Mouse (Mus musculus) testis, adult 2 months (tissue): ENCODE results near the gene N4bp3.

ENCODE experiments used
- CTCF ChIP-seq: fragments of 200-500 bp; IDR thresholded peaks from 2 replicates; pipeline ENCODE4 v1.5.1; 2012; ENCODE audit warnings: low read depth, mild to moderate bottlenecking, inconsistent platforms, low read length, moderate library complexity; ENCODE audit not compliant: control insufficient read depth, insufficient read depth, insufficient replicate concordance
- POLR2A ChIP-seq: fragments of 200-500 bp; IDR thresholded peaks from 2 replicates; pipeline ENCODE4 v1.6.1; 2012; ENCODE audit warnings: low read depth, mild to moderate bottlenecking, inconsistent platforms, low read length, moderate library complexity; ENCODE audit not compliant: control insufficient read depth

- TF ChIP-seq CTCF (no peak), POLR2A (no peak)
Observed at GRCm38 (mm10) chr11:51597553-51597952, 53.1 kb downstream of the N4bp3 start.
